Mouse (Mus musculus): ENCODE measurements around the gene Rcn2. TPM values are rescaled to one million over a fixed set of nuclear protein-coding genes. Genes with fewer than 3 reads are reported as not detected.

Gene Rcn2
- polyA plus RNA-seq, 2 experiments = 176 to 266 TPM

- peak overlapping the region; percentile 3; the same call in 1 of the 2 replicates for H3K9ac ChIP-seq (ENCODE audit: low read depth, low read length, severe bottlenecking)
- no peak for TF ChIP-seq POLR2A (IDR thresholded peaks at IDR 0.05; ENCODE audit: borderline replicate concordance, extremely low read depth, insufficient read depth, insufficient read length)
- H3K4me1 ChIP-seq (ENCODE audit: control insufficient read depth, insufficient read depth, low read length) = peaks cover 14% of the 10 kb centered on the region
- H3K4me3 ChIP-seq (replicated peaks; ENCODE audit: low read length) = no peak overlapping the region
- no peak overlapping the region for H3K4me2 ChIP-seq (replicated peaks; ENCODE audit: low read depth, low read length, severe bottlenecking)
- H3K27me3 ChIP-seq (ENCODE audit: control insufficient read depth, insufficient read depth, low read length) = no peaks in the 10 kb centered on the region
- peak overlapping the region; percentile 26; the same call in 1 of the 2 replicates for H3K27ac ChIP-seq (replicated peaks; ENCODE audit: low read depth, low read length)
- DNase-seq (ENCODE audit: low spot score) (peak; percentile 27), ATAC-seq (ENCODE audit: low FRiP score, low read depth) (peak; percentile 16; the same call in 1 of the 2 replicates)
- WGBS = 26% methylated on average over 7 of the region's 7 CpGs
- no peaks in the 10 kb centered on the region for H3K9me3 ChIP-seq (ENCODE audit: control insufficient read depth, low read length)
- peaks cover 11% of the 10 kb centered on the region; the same call in 1 of the 2 replicates for H3K36me3 ChIP-seq (ENCODE audit: control insufficient read depth, insufficient read depth, low read length)
Observed at GRCm38 (mm10) chr9:56075901-56076620, 34.4 kb downstream of the Rcn2 start.

- Histone ChIP-seq H3K9ac (ENCODE audit: low read depth, low read length, severe bottlenecking) (no peak overlapping the region), H3K27me3 (ENCODE audit: control insufficient read depth, insufficient read depth, low read length) (no peaks in the 10 kb centered on the region), H3K4me1 (ENCODE audit: control insufficient read depth, insufficient read depth, low read length) (peaks cover 14% of the 10 kb centered on the region), H3K4me3 (replicated peaks; ENCODE audit: low read length) (no peak overlapping the region), H3K27ac (replicated peaks; ENCODE audit: low read depth, low read length) (no peak overlapping the region), H3K4me2 (replicated peaks; ENCODE audit: low read depth, low read length, severe bottlenecking) (no peak overlapping the region), H3K36me3 (ENCODE audit: control insufficient read depth, insufficient read depth, low read length) (0 out of 2 replicates have a peak, but pooled peaks cover 5% of the 10 kb centered on the region), H3K9me3 (ENCODE audit: control insufficient read depth, low read length) (no peaks in the 10 kb centered on the region)
- DNase-seq (ENCODE audit: low spot score) (no peak), ATAC-seq (ENCODE audit: low FRiP score, low read depth) (no peak)
- TF ChIP-seq POLR2A (IDR thresholded peaks at IDR 0.05; ENCODE audit: borderline replicate concordance, extremely low read depth, insufficient read depth, insufficient read length) = no peak
- WGBS = 76% methylated on average over 5 of the region's 5 CpGs
Observed at GRCm38 (mm10) chr9:56079587-56079986, 37.9 kb downstream of the Rcn2 start.

- TF ChIP-seq POLR2A (IDR thresholded peaks at IDR 0.05; ENCODE audit: borderline replicate concordance, extremely low read depth, insufficient read depth, insufficient read length) = no peak
- no peak overlapping the region for H3K27ac ChIP-seq (replicated peaks; ENCODE audit: low read depth, low read length)
- no peak for DNase-seq (ENCODE audit: low spot score)
- H3K9ac ChIP-seq (ENCODE audit: low read depth, low read length, severe bottlenecking) = no peak overlapping the region
- WGBS = 90% methylated on average over 5 of the region's 5 CpGs
- no peak overlapping the region for H3K4me2 ChIP-seq (replicated peaks; ENCODE audit: low read depth, low read length, severe bottlenecking)
- no peaks in the 10 kb centered on the region for H3K36me3 ChIP-seq (ENCODE audit: control insufficient read depth, insufficient read depth, low read length)
- ATAC-seq (ENCODE audit: low FRiP score, low read depth) = no peak
- no peaks in the 10 kb centered on the region for H3K27me3 ChIP-seq (ENCODE audit: control insufficient read depth, insufficient read depth, low read length)
- H3K4me1 ChIP-seq (ENCODE audit: control insufficient read depth, insufficient read depth, low read length) = peaks cover 12% of the 10 kb centered on the region
- no peak overlapping the region for H3K4me3 ChIP-seq (replicated peaks; ENCODE audit: low read length)
- H3K9me3 ChIP-seq (ENCODE audit: control insufficient read depth, low read length) = no peaks in the 10 kb centered on the region
Observed at GRCm38 (mm10) chr9:56086524-56086923, 44.9 kb downstream of the Rcn2 start.

GRCm38 (mm10) chr9:56089778-56090520, 48.3 kb downstream of the Rcn2 start, which contains the start of gene Pstpip1:
Pstpip1 (plus strand) TSS chr9:56089962.
- Histone ChIP-seq H3K36me3 (ENCODE audit: control insufficient read depth, insufficient read depth, low read length) (no peaks in the 10 kb centered on the region), H3K27ac (replicated peaks; ENCODE audit: low read depth, low read length) (peak within 1 kb of the TSS; percentile 55; the same call in 1 of the 2 replicates), H3K4me1 (ENCODE audit: control insufficient read depth, insufficient read depth, low read length) (peaks cover 12% of the 10 kb centered on the region), H3K4me3 (replicated peaks; ENCODE audit: low read length) (peak within 1 kb of the TSS; percentile 16), H3K9ac (ENCODE audit: low read depth, low read length, severe bottlenecking) (peak within 1 kb of the TSS; percentile 44; the same call in 1 of the 2 replicates), H3K9me3 (ENCODE audit: control insufficient read depth, low read length) (no peaks in the 10 kb centered on the region), H3K4me2 (replicated peaks; ENCODE audit: low read depth, low read length, severe bottlenecking) (peak within 1 kb of the TSS; percentile 39), H3K27me3 (ENCODE audit: control insufficient read depth, insufficient read depth, low read length) (no peaks in the 10 kb centered on the region)
- WGBS = 13% methylated on average over 21 of the region's 22 CpGs
- peak; percentile 74 for ATAC-seq (ENCODE audit: low FRiP score, low read depth)
- TF ChIP-seq POLR2A (IDR thresholded peaks at IDR 0.05; ENCODE audit: borderline replicate concordance, extremely low read depth, insufficient read depth, insufficient read length) = no peak
- peak; percentile 73 for DNase-seq (ENCODE audit: low spot score)

GRCm38 (mm10) chr9:56090546-56091225, 49.0 kb downstream of the Rcn2 start:
- DNase-seq (ENCODE audit: low spot score) (no peak), ATAC-seq (ENCODE audit: low FRiP score, low read depth) (no peak)
- no peaks in the 10 kb centered on the region for H3K27me3 ChIP-seq (ENCODE audit: control insufficient read depth, insufficient read depth, low read length)
- H3K4me1 ChIP-seq (ENCODE audit: control insufficient read depth, insufficient read depth, low read length) = peaks cover 12% of the 10 kb centered on the region
- no peak overlapping the region for H3K4me3 ChIP-seq (replicated peaks; ENCODE audit: low read length)
- TF ChIP-seq POLR2A (IDR thresholded peaks at IDR 0.05; ENCODE audit: borderline replicate concordance, extremely low read depth, insufficient read depth, insufficient read length) = no peak
- 0 out of 2 replicates have a peak overlapping the region, but pooled peaks have one; percentile 55 for H3K27ac ChIP-seq (replicated peaks; ENCODE audit: low read depth, low read length)
- WGBS = 56% methylated on average over 5 of the region's 5 CpGs
- peak overlapping the region; percentile 44; the same call in 1 of the 2 replicates for H3K9ac ChIP-seq (ENCODE audit: low read depth, low read length, severe bottlenecking)
- peak overlapping the region; percentile 39 for H3K4me2 ChIP-seq (replicated peaks; ENCODE audit: low read depth, low read length, severe bottlenecking)
- H3K36me3 ChIP-seq (ENCODE audit: control insufficient read depth, insufficient read depth, low read length) = no peaks in the 10 kb centered on the region
- H3K9me3 ChIP-seq (ENCODE audit: control insufficient read depth, low read length) = no peaks in the 10 kb centered on the region
